ENCODE assay signal across 16 mouse cellular contexts in the genomic region with DNA sequence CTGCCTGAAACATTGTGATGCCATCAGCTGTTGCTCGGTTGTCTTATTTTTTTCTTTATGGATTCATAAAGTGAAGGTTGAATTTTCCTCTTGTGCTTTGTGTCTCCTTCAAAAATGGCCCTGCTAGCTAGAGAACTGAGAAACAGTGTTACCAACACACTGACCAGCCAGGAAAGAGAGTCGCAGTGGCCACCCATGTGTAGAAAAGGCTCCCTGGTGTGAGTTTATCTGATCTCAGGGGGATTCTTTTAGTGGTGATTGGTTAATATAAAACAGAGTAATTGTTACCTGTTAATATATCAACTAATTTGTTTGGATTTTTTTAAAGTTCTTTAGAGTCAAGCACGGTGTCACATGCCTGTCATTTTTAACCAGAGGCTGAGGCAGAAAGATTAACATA. TPM values are rescaled to one million over a fixed set of nuclear protein-coding genes. Genes with fewer than 3 reads are reported as not detected.
DNase-seq lines count a peak whose midpoint lies in the region; ATAC-seq and TF ChIP-seq lines count a peak whose summit lies in the region.
"Had no signal": no experiment of that assay in that cellular context is flagged by ENCODE, and none has a peak within 500 bp of the region (broad histone marks: within the 10 kb centered on the region; RNA-seq: fewer than 3 reads in every experiment).

No protein-coding gene starts in this region.

- TF ChIP-seq POLR2A in kidney, adult 2 months (IDR thresholded peaks at IDR 0.05; ENCODE audit: low read depth, low read length): no peak

- no peaks in the 10 kb centered on the region for H3K27me3 ChIP-seq in heart, embryonic 13.5 days (replicated peaks)
- H3K27me3 ChIP-seq in kidney, adult 2 months (replicated peaks; ENCODE audit: control insufficient read depth, insufficient read depth, low read length): peaks cover 2% of the 10 kb centered on the region; the same call in 1 of the 2 replicates
- no peaks in the 10 kb centered on the region for H3K27me3 ChIP-seq in kidney, embryonic 14.5 days (ENCODE audit: control insufficient read depth, insufficient read depth, low read length)
- H3K27me3 ChIP-seq in kidney, postnatal 0 days (ENCODE audit: insufficient read depth, low read length): no peaks in the 10 kb centered on the region
- H3K27me3 ChIP-seq: embryonic facial prominence, embryonic 12.5 days; forebrain, embryonic 15.5 days; hindbrain, embryonic 15.5 days; Patski had no signal

- no peak overlapping the region for H3K4me2 ChIP-seq in heart, embryonic 13.5 days
- H3K4me2 ChIP-seq in kidney, embryonic 14.5 days (replicated peaks; ENCODE audit: low read depth, low read length): no peak overlapping the region
- no peak overlapping the region for H3K4me2 ChIP-seq in kidney, postnatal 0 days (ENCODE audit: low read length)
- H3K4me2 ChIP-seq: embryonic facial prominence, embryonic 12.5 days; forebrain, embryonic 15.5 days; hindbrain, embryonic 15.5 days had no signal

- H3K27ac ChIP-seq in heart, embryonic 13.5 days (replicated peaks): peak overlapping the region; percentile 53
- H3K27ac ChIP-seq in kidney, adult 2 months (ENCODE audit: insufficient read depth, low read depth, low read length): no peak overlapping the region
- H3K27ac ChIP-seq in kidney, embryonic 14.5 days (ENCODE audit: low read depth, low read length): no peak overlapping the region
- peak overlapping the region; percentile 14; the same call in 1 of the 2 replicates for H3K27ac ChIP-seq in kidney, postnatal 0 days
- H3K27ac ChIP-seq: embryonic facial prominence, embryonic 12.5 days; forebrain, embryonic 15.5 days; hindbrain, embryonic 15.5 days had no signal

- no peak overlapping the region for H3K9ac ChIP-seq in heart, embryonic 13.5 days
- no peak overlapping the region for H3K9ac ChIP-seq in kidney, embryonic 14.5 days (ENCODE audit: low read depth, low read length)
- no peak overlapping the region for H3K9ac ChIP-seq in kidney, postnatal 0 days (ENCODE audit: low read depth, low read length)
- H3K9ac ChIP-seq: embryonic facial prominence, embryonic 12.5 days; forebrain, embryonic 15.5 days; hindbrain, embryonic 15.5 days had no signal

- no peaks in the 10 kb centered on the region for H3K36me3 ChIP-seq in heart, embryonic 13.5 days
- H3K36me3 ChIP-seq in kidney, adult 2 months (ENCODE audit: control insufficient read depth, insufficient read depth, low read length): no peaks in the 10 kb centered on the region
- H3K36me3 ChIP-seq in kidney, embryonic 14.5 days (ENCODE audit: control insufficient read depth, insufficient read depth, low read length): no peaks in the 10 kb centered on the region
- no peaks in the 10 kb centered on the region for H3K36me3 ChIP-seq in kidney, postnatal 0 days (ENCODE audit: insufficient read depth, low read length)
- H3K36me3 ChIP-seq: embryonic facial prominence, embryonic 12.5 days; forebrain, embryonic 15.5 days; hindbrain, embryonic 15.5 days had no signal

- ATAC-seq in heart, embryonic 13.5 days (ENCODE audit: extremely low read depth, insufficient number of reproducible peaks, low FRiP score, low TSS enrichment): no peak
- ATAC-seq in kidney, embryonic 14.5 days (ENCODE audit: low FRiP score, low TSS enrichment): no peak
- ATAC-seq in kidney, postnatal 0 days (replicated peaks; ENCODE audit: low FRiP score, low read depth): no peak
- ATAC-seq: activated CD4-positive, CD25-positive, alpha-beta regulatory T cell, adult 4 months; forebrain, embryonic 15.5 days; Patski had no signal

- 51% methylated on average over 3 of the region's 3 CpGs for WGBS in heart, embryonic 13.5 days
- WGBS in kidney, adult 2 months: 36% methylated on average over 3 of the region's 3 CpGs
- 64% methylated on average over 3 of the region's 3 CpGs for WGBS in kidney, embryonic 14.5 days
- 53% methylated on average over 3 of the region's 3 CpGs for WGBS in kidney, postnatal 0 days

- peaks cover 62% of the 10 kb centered on the region for H3K4me1 ChIP-seq in heart, embryonic 13.5 days
- H3K4me1 ChIP-seq in kidney, adult 2 months (ENCODE audit: control insufficient read depth, insufficient read depth, low read length): peaks cover 11% of the 10 kb centered on the region
- peaks cover 4% of the 10 kb centered on the region; the same call in 1 of the 2 replicates for H3K4me1 ChIP-seq in kidney, embryonic 14.5 days (ENCODE audit: control insufficient read depth, insufficient read depth, low read length)
- H3K4me1 ChIP-seq in kidney, postnatal 0 days (replicated peaks; ENCODE audit: insufficient read depth, low read length): 0 out of 2 replicates have a peak, but pooled peaks cover 2% of the 10 kb centered on the region
- H3K4me1 ChIP-seq: embryonic facial prominence, embryonic 12.5 days; forebrain, embryonic 15.5 days; hindbrain, embryonic 15.5 days had no signal

- DNase-seq in heart, adult 9 months (ENCODE audit: low spot score in 2 of 2): no peak
- peak; percentile 14 for DNase-seq in kidney, adult 2 months
- DNase-seq in kidney, postnatal 0 days (ENCODE audit: low spot score): no peak
- no peak for DNase-seq in kidney, postnatal 10 days
- DNase-seq: adrenal gland, postnatal 14 days; cerebellum, adult 11-12 months; cerebellum, adult 9-10 months; cerebellum, postnatal 25 days; gastrocnemius, postnatal 36 days had no signal

- no peak overlapping the region for H3K4me3 ChIP-seq in heart, embryonic 13.5 days
- H3K4me3 ChIP-seq in kidney, adult 2 months (ENCODE audit: insufficient read depth, low read depth, low read length): no peak overlapping the region
- H3K4me3 ChIP-seq in kidney, embryonic 14.5 days (ENCODE audit: low read length): no peak overlapping the region
- H3K4me3 ChIP-seq in kidney, postnatal 0 days (replicated peaks; ENCODE audit: low read depth, low read length): no peak overlapping the region
- H3K4me3 ChIP-seq: embryonic facial prominence, embryonic 12.5 days; forebrain, embryonic 15.5 days; hindbrain, embryonic 15.5 days had no signal

- H3K9me3 ChIP-seq in heart, embryonic 13.5 days: no peaks in the 10 kb centered on the region
- no peaks in the 10 kb centered on the region for H3K9me3 ChIP-seq in kidney, embryonic 14.5 days (ENCODE audit: control insufficient read depth, low read length)
- no peaks in the 10 kb centered on the region for H3K9me3 ChIP-seq in kidney, postnatal 0 days (replicated peaks; ENCODE audit: low read length)
- H3K9me3 ChIP-seq: embryonic facial prominence, embryonic 12.5 days; forebrain, embryonic 15.5 days; hindbrain, embryonic 15.5 days had no signal

- no peak for TF ChIP-seq CTCF in kidney, adult 2 months (conservative IDR thresholded peaks at IDR 0.05; ENCODE audit: insufficient read depth, insufficient read length, low read depth, low read length)
- no peak for TF ChIP-seq CTCF in kidney, postnatal 0 days (IDR thresholded peaks at IDR 0.05; ENCODE audit: low read depth)

RNA-seq across cellular contexts. Expression of a gene that starts 33.2 kb away (rescaled TPM):
- 15.0 and 15.2 TPM in 2 replicates for polyA plus RNA-seq in heart, embryonic 13.5 days (2015; fragmentation: Nextera tagmentation; extraction: Ambion mirVana)
- polyA plus RNA-seq in kidney, adult 2 months (2012; rRNA removed): 26.2 and 29.2 TPM in 2 replicates
- 29.7 and 31.6 TPM in 2 replicates for polyA plus RNA-seq in kidney, embryonic 14.5 days (2014; fragmentation: Nextera tagmentation; extraction: Ambion mirVana)
- polyA plus RNA-seq in kidney, postnatal 0 days (2015; fragmentation: Nextera tagmentation; extraction: Ambion mirVana): 18.1 and 18.4 TPM in 2 replicates

Comparison
In these comparisons a context has a peak if more than half of its experiments do, and no peak if none do; other contexts are left out.
1. H3K27ac ChIP-seq: peak in heart, embryonic 13.5 days (single experiment) and kidney, postnatal 0 days (single experiment); none in kidney, adult 2 months (single experiment) and kidney, embryonic 14.5 days (single experiment).